Mouse (Mus musculus) megakaryocyte progenitor cell, adult 5-6 weeks (primary cell): ENCODE measurements around the gene Farp1. TPM values are rescaled to one million over a fixed set of nuclear protein-coding genes. Genes with fewer than 3 reads are reported as not detected.

ENCODE experiments used
- ATAC-seq: replicated peaks from 2 replicates; pipeline ENCODE4 v1.8.0; 2016; ENCODE audit warnings: mild to moderate bottlenecking, moderate TSS enrichment, inconsistent platforms; ENCODE audit not compliant: poor library complexity
- total RNA-seq, 2 experiments: library from RNA; stranded (forward) in 1 of 2; stranded (reverse) in 1 of 2; fragments of 157-497, 149-512 nt in 1 of 2; fragments of 200-1000 nt in 1 of 2; gene quantifications; 2 replicates each; pipeline versions ENCODE4 v1.2.3 to v1.2.4; 2015 to 2017

Farp1 gene
- total RNA-seq, 2 experiments from 2014 or later: 0.15 TPM; not detected in 1

DNA sequence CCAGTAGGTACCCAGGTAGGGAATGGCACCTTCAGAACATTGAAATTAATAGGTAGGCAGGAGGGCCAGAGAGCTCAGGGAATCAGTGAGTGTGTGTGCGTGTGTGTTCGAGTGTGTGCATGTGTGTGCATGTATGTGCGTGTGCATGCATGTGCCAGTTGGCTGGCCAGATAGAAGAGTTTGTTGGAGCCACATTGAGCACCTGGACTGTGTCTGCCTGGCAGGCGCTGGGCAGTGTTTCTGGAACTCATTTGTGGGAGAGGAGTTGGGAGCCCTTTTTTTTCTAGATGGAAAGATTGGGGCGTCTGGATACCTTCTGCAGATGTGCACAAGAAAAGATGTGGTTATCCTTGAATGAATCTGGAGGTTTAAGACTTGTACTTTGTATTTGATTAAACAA lies 19.1 kb downstream of the Farp1 start:
- no peak for ATAC-seq

DNA sequence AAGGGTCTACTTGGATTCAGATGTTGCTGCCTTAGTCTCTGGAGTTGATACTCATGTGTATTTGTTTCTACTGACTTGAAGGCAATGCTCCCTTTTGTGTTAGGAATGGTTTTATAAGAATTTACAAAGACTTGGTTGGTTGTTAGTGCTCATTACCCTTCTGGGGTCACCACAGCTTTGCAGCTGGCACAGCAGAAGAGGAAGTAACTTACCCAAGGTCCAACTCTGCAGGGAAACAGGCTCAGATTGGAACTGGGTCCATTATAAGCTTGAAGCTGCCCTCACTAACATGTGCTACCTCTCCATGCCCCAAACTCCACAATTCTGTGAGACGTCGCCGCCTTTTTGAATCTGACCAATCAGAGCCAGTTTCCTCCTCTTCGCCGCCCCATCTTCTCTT lies 22.8 kb downstream of the Farp1 start:
- peak; percentile 69 for ATAC-seq

DNA sequence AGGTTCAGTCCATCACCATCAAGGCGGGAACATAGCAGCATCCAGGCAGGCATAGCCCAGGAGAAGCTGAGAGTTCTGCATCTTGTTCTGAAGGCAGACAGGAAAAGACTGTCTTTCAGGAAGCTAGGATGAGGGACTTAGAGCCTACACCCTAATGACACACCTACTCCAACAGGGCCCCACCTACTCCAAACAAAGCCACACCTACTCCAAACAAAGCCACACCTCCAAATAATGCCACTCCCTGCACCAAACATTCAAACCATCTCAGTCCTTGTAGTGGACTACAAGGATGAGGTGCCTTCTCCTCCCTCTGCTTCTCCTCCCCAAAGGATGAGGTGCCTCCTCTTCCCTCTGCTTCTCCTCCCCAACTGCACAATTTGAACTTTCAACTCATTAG lies 23.5 kb downstream of the Farp1 start:
- ATAC-seq: no peak

DNA sequence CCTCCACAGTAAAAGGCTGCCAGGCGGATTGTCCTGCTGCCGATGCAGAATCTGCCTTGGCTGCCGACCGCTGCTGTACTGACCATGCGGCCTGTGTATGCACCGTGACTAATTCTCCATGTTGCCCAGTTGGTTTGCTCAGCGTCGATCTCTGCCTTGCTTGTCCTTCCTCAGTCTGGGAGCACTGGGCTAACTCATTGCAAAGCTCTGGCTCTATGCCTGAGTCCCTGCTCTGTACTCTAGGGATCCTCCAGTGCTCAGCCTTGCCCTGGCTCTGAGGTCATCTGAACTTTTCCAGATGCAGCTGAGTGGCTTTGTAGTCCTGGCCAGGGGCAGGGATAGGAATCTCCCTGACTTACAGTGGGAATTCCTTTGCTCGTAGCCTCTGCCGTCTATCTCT lies 24.3 kb downstream of the Farp1 start:
- no peak for ATAC-seq

DNA sequence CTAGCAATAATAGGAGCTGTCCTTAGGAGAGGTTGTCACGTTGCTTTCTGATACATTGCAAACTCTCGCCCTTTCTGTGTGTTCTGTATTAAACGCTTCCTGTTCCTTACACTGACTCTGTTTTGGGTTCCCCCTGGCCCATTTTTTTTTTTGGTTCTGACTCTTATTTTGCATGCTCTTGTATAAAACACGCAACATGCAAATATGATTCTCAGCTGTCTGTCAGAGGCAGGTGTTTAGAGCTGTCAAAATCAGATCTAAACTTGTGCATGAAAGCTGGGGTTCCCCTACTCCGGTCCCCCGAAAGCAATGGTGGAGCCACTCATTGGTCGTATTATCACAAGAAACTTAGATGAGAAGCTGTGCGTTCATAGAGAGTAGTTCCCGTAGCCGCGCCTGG lies 25.5 kb downstream of the Farp1 start:
- ATAC-seq: no peak

DNA sequence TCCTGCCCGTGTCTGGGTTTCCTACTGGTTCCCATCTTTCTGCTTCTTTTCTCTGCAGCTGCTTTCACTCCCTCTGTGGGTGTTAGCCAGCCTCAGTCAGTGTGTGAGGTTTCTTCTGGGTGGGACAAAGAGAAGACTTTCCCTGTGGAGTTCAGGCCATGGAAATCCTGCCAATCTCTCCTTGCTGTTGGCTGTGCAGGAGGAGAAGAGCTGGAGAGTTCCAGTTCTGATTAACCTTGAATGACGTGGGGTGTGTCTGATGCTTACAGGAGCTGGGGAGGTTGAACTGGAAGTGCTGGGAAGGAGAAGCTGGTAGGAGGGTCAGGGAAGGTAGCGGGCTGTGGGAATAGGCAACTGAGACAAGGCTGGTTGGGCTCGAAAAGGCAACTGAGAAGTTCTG lies 26.7 kb downstream of the Farp1 start:
- no peak for ATAC-seq

DNA sequence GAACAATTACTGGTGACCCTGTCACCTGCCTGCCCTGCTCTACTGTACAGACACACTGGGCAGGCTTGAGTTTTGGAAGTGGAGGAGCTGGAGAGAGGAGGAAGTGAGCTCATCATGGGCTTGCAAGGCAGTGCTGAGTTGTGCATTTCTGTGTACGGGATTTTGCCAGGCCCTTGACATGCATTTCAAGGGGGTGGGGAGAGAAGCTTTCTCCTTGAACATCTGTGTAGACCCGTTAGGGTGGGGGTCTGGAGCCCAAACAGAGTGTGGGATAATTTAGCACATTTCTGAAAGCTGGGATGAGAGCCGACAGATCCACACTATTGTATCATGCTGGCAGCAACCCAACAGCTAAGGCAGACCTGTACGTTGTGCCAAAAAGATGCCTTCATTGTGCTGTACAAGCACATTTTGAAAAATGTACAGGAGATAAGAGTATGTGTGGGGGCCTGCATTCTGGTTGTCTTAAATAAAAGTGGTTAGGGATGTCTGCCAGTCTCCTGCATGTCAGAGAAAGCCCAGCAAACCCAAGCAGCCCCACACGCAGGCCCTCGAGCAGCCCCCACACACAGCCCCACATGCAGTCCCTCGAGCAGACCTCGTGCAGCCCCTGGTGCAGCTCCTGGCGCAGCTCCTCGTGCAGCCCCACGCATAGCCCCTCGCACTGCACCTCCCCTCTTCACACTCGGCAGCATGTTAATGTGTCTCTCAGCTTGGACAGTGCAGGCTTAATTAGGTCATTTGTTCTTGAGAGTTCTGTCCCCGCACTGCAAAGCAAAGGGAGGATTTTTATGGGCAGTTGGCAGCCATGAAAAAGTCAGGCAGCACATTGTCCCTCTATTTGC lies 27.5 kb downstream of the Farp1 start:
- no peak for ATAC-seq

DNA sequence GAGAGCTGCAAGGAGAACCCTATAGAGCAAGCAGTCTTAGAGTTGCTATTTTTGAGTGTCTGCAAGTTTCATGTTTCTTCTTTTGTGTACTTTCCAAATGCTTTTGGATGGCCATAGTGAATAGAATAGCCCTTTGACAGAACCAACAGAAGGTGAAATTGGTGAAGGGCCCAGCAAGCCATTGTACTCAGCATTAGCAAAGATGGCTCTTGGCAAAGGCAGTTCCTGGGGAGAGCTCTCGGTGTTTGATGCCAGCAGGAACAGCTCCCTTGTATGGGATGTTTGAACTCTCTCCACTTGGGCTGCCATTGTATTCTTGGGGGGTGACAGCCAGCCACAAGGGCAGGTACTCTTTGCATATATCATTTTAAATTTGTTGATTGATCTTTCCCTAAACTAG lies 29.7 kb downstream of the Farp1 start:
- no peak for ATAC-seq

DNA sequence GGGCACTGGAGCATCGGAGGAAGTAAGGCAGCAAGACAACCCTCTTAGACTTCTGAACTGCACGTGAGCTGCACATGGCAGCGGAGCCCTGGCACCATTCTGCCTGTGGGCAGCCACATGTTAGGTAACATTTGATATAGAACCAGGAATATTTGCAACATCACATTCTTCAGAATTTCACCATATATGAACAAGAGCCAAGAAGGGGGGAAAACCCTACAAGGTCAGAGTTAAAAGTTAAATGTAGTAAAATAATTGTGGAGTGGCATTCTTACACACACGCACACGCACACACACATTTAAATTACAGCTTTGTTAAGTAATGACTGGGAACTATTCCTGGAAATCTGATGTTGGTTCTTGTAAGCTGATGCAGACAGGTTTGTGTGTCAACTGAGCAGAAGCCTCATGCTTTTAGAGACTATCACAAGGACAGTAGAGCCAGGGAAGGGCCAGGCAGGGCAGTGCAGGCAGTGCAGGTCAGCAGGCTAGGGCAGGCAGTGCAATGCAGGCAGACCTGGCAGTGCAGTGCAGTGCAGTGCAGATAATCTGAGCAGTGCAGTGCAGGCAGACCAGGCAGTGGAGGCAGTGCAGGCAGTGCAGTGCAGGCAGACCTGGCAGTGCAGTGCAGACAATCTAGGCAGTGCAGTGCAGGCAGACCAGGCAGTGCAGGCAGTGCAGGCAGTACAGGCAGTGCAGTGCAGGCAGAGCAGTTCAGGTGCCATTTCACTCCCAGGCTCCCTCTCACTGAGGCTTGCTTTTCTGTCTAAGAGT lies 38.3 kb downstream of the Farp1 start:
- no peak for ATAC-seq

DNA sequence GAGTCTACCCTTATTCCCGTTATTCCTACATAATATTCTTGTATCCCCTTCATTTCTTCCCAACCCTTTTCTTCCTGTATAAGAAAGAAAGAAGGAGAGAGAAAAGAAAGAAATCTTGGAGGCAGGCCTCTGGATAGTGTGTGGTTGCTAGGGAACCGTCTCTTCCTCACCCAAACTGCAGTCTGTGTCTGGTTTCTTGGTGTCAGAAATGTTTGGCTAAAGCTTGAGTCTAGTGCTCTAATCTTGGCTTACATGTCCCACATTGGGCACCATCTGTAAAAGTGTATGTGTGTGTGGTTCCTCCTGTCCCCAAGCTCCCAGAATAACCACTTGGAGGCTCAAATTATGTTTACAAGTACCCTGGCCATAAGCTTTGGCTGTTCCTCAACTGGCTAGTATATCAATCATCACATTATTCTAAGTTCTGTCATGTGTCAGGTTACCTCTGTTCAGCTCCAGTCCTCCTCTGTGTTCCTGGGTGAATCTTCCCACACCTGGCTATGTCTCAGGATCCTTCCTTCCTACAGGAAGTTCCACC lies 39.3 kb downstream of the Farp1 start:
- ATAC-seq: no peak

DNA sequence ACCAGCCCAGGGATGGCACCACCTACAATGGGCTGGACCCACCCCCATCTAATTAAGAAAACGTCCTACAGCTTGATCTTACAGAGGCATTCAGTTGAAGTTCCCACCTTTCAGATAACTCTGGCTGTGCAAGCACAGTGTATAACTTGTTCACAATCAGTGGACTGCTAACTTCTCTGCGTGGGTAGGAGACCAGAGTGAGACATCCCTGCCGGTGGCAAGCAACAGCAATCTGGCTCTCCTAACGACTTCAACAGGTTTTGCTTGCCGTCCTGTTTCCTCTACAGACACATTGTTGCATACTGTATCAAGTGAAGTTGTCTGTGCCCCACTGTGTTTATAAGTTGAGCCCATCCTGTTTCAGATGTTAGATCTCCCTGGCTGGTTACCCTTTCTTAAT lies 45.7 kb downstream of the Farp1 start:
- ATAC-seq: no peak

DNA sequence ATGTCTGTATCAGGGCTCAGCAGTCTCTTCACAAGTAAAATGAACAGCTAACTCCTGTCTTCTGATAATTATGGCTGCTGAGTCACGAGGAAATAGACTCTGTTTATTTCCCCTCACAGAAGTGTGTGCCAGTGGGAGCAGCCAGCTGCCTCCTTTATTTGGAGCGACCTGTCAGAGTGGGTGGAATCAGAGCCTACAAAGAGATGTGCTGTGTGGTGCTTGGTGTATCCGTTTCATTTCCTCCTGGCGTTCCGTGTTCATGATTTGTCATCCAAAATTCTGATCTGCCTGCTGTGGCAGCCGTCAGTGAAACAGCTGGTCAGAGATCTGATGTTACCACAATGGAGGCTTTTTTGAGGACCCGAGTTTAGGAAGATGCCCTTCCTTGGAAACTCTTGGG lies 47.3 kb downstream of the Farp1 start:
- ATAC-seq: no peak

DNA sequence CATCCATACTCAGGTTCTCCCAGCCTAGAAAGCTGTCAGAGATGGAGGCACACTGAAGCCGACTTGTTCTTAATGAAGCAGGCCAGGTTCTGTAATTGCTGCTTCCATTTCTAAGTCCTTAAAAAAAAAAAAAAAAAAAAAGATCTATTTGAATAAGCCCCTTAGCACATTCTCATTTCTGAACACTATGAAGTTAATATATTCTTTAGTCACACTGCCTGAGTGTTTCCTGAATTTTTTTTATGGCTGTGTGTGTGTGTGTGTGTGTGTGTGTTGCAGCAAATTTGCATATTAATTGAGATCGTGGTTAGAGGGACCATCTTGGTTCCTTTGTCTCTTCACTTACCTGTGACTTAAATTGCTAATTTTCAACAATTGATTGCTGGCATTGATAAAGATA lies 47.8 kb downstream of the Farp1 start:
- no peak for ATAC-seq

DNA sequence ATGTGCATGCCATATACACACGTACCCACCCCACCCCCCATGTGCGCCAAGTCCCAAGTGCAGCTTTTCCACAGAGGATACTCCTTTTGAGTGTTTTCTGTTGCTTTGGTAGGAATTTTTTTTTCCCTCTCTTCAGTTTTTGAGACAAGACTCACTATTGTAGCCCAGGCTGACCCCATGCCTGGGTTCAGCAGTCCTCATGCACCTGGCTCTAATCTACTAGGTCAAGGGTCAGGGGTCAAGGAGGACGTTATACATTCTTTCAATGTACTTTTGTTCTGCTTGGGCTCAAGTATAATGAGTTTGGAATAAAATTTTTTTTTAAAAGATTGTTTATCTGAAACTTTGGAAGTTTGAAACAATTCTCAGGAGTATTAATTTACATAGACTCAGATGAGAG lies 48.4 kb downstream of the Farp1 start:
- ATAC-seq: no peak

DNA sequence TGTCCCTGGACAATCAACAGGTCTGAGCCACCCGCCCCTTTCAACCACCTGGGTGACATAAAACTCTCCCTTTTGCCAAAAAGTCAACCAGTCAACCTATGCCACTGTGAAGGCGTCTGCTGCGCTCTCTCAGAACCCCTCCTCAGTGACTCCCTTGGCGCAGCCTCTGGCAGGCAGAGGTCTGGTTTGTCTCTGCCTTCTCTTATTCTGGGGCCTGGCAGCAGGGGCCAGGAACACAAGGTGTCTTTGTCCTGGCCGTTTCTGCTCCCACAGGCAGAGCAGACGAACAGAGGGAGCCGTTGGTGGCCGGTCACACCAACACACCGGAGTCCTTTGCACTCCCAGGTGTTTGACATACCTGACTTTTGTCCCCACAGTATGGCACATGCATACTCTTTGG lies 57.5 kb downstream of the Farp1 start:
- ATAC-seq: no peak

DNA sequence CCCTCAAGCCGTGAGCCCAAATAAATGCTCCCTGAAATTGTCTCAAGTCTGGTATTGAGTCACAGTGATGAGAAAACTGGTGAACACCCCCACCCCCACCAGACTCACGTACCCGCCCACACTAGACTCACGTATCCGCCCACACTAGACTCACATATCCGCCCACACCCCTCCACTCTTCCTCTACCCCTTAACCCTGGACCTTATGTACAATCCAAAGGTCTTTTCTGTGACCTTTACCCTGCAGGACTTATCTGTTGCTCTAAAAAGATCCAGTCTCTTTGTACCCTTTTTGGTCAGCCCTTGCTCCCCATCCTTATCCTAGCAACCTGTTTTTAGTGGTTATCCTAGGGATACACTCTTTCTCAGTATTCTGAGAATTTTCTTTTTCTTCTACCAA lies 58.9 kb downstream of the Farp1 start:
- no peak for ATAC-seq

DNA sequence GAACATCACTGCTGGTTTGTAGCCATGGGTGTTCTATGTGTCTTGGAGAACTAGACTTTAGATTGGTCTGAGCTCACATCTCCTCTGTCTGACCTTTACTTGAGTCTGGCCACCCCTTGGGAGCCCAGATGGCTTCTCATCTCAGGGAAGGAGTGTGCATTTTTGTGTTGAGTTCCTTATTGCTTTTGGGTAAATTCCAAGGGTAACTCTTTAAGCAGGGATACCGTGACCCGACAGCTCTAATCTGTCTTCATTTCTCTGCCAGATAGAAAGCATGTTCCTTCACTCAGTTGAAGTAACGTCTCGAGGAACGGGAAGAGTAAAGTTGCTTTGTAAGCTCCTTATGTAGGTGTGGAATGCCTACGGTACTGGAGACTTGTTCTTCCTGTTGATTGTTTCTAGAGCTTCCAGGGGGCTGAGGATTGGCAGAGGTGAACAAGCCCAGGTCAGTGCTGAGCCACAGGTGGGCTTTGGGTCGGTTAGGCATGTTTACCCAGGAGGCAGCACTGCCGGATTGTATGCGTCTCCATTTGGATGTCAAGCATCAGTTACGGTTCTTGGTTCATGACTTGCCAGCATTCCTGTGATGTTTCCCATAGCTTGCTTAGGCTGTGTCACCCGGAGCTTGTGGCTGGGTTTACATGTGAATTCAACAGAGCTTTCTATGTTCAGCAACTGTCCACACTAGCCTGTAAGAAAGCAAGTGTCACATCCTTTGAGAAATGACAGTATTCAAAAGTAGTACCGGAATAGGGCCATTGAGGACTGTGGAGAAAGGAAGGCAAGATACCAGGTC lies 62.8 kb downstream of the Farp1 start:
- no peak for ATAC-seq

DNA sequence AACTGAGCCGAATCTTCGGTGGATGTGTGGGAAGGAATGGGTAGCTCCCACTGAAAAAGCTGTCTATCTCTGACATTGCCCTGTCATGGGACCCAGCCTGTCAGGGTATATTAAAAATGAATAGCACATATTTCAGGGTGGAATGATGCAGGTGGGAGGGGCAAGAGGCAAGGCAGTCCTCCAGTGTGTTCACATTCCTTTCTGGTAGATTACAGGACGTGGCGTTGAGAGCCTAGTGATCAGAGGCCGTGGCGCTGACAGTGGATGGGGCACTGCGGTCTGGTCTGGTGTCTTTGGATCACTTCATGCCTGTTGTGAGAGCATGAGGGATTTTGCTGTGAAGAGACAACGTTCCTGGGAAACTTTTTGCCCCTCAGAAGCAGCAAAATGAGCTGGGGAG lies 64.1 kb downstream of the Farp1 start:
- no peak for ATAC-seq

DNA sequence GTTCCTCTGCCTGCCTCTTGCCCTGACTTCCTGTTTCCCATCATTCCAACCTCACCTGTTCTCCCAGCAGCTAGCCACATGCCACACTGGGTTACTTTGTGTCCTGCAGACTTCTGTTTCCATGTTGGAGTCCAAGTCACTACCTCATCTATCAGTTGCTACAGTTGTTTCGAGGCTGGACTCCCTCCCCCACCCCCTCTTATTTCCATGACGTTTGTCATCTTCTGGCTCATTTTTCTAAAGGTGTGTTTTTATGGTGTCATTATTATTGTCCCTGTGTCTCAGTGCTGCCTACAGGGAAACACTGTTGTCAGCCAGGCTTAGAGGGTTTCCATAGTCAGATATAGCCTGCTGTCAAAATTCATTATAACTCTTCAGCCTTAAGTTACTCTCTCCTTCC lies 64.9 kb downstream of the Farp1 start:
- ATAC-seq: no peak

DNA sequence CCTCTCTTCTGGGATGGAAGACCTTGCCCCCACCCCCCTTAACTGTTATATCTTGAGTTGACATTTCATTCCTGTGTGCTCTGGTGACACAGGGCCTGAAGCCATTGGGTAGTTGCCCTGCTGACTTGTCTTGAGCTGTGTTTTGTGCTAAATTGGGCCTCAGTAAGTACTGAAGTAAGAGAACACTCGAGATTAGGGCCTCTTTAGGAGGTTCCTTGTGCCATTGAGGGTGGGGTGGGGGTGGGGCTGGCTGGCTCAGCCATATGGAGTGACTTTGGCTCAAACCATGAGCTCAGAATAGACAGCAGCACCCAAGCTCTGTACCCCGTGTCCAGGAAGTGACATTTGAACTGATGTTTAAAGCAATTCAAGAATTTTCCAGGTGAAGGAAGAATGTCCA lies 65.8 kb downstream of the Farp1 start:
- ATAC-seq: no peak

DNA sequence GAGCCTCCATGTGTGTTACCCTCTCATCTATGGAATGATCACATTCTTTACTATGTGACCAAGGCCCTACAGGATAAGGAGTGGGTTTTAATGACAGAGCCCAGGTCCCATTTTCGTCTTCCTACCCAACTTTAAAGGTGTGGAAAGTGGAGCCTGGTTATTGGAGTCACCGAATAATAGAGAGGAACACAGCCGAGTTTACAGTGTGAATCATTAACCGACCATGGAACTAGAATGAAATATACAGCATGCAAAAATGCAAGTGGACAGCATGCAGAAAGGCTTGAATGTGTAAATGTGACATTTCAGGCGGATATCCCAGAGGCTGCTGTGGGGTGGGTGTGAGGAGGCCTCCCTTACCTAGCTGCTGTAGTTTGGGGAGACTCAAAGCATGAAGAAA lies 66.5 kb downstream of the Farp1 start:
- ATAC-seq: no peak
